Mouse (Mus musculus) kidney, adult 2 months (tissue): ENCODE measurements around the gene Arhgap17. TPM values are rescaled to one million over a fixed set of nuclear protein-coding genes. Genes with fewer than 3 reads are reported as not detected.

Source experiments
- DNase-seq: peaks from one replicate; pipeline ENCODE4 v3.0.0; 2021
- H3K27ac ChIP-seq: fragments of 200-500 bp; 2 replicates; pipeline ENCODE4 v1.5.1; 2012; ENCODE audit warnings: low read depth, low read length, control low read depth, inconsistent platforms; ENCODE audit not compliant: insufficient read depth
- H3K27me3 ChIP-seq: fragments of 200-500 bp; replicated peaks from 2 replicates; pipeline ENCODE4 v1.6.1; 2012; ENCODE audit warnings: mild to moderate bottlenecking, moderate library complexity, low read length, inconsistent platforms; ENCODE audit not compliant: control insufficient read depth, insufficient read depth
- H3K36me3 ChIP-seq: fragments of 200-500 bp; 2 replicates; pipeline ENCODE4 v1.6.1; 2012; ENCODE audit warnings: mild to moderate bottlenecking, moderate library complexity, low read length, inconsistent platforms; ENCODE audit not compliant: control insufficient read depth, insufficient read depth
- H3K4me1 ChIP-seq: fragments of 200-500 bp; 2 replicates; pipeline ENCODE4 v1.6.1; 2011; ENCODE audit warnings: low read length; ENCODE audit not compliant: control insufficient read depth, insufficient read depth
- H3K4me3 ChIP-seq: fragments of 200-500 bp; 2 replicates; pipeline ENCODE4 v1.5.1; 2011; ENCODE audit warnings: mild to moderate bottlenecking, low read depth, low read length, control low read depth; ENCODE audit not compliant: insufficient read depth
- CTCF ChIP-seq: fragments of 200-500 bp; conservative IDR thresholded peaks from 2 replicates; pipeline ENCODE4 v1.5.1; 2011; ENCODE audit warnings: low read depth, mild to moderate bottlenecking, control low read depth, low read length, moderate library complexity, mixed read lengths; ENCODE audit not compliant: insufficient read depth, insufficient read length
- POLR2A ChIP-seq: fragments of 200-500 bp; IDR thresholded peaks from one replicate; pipeline ENCODE4 v1.6.1; 2011; ENCODE audit warnings: low read depth, low read length, control low read depth
- WGBS: fragments of 180-500 bp; shearing (Covaris S2); methylation state at CpG from one replicate; pipeline ENCODE4 v1.1.7; 2018; 5-methylcytosine and 5-hydroxymethylcytosine counted together
- polyA plus RNA-seq: library from polyadenylated mRNA; depleted of rRNA; stranded (reverse); fragments of >200 nt; gene quantifications from 2 replicates; pipeline ENCODE4 v1.2.3, GENCODE M21; 2012

Gene Arhgap17
- polyA plus RNA-seq, 1 experiment: 21.0 TPM

DNA sequence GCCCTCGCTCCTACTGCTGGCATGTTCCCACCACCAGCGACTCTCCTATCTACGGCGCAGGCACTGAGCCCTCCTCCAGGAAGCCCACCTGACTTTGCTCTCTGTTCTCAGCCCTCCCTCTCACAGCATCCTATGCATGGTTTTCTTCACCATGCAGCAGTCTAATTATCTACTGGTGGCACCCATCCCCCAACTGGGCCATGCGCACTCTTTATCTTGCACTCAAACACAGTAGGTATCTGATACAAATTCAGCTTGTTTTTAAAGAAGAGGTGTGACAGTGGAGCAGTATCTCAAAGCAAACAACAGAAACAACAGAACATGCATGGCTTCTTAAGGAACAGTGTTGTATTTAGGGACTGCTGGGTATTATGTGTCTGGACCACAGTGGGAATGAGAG lies 43.7 kb downstream of the Arhgap17 start:
- WGBS: 98% methylated on average over 5 of the region's 5 CpGs
- TF ChIP-seq POLR2A (no peak), CTCF (no peak)
- Histone ChIP-seq H3K36me3 (no peaks in the 10 kb centered on the region; the same call in 1 of the 2 replicates), H3K4me3 (no peak overlapping the region), H3K4me1 (peaks cover 10% of the 10 kb centered on the region; the same call in 1 of the 2 replicates), H3K27me3 (no peaks in the 10 kb centered on the region), H3K27ac (no peak overlapping the region)
- DNase-seq: no peak

DNA sequence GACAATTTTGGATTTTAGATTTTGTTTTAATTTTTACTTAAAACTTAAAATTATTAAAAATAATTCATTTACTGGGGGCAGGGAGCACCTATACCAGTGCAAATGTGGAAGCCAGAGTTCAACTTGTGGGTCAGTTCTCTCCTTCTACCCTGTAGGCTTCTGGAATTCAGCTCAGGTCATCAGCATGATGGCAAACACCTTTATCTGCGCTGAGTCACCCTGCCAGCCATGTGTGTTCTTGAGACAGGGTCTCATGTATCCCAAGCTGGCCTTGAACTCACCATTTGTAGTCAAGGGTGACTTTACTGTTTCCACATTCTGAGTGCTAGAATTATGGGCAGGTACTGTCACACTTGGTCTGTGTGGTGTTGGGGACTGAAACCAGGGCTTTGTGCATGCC lies 45.6 kb downstream of the Arhgap17 start:
- Histone ChIP-seq H3K27ac (no peak overlapping the region), H3K4me3 (no peak overlapping the region), H3K36me3 (no peaks in the 10 kb centered on the region; the same call in 1 of the 2 replicates), H3K27me3 (no peaks in the 10 kb centered on the region), H3K4me1 (peaks cover 7% of the 10 kb centered on the region; the same call in 1 of the 2 replicates)
- TF ChIP-seq CTCF: no peak
- no peak for TF ChIP-seq POLR2A
- 86% methylated on average over 1 of the region's 1 CpGs for WGBS
- no peak for DNase-seq

DNA sequence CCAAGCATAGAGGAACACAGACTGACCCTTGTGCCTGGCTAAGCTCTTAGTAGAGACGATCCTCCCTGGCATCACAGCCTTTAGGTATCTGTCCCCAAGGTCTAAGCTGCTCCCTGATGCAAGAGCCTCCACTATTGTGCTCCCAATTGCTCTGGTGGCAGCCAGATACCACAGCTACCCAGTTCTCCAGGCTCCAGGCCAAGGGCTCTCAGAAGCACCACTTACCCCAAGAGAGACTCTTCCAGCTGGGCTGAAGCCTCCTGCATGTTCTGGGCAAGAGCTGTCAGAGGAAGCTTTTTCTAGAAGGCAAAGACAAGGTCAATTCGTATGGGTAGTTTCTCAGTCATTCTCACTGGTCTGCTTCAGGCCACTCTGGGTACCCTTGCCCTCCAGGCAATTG lies 46.3 kb downstream of the Arhgap17 start:
- TF ChIP-seq CTCF (no peak), POLR2A (no peak)
- no peaks in the 10 kb centered on the region for H3K27me3 ChIP-seq
- no peaks in the 10 kb centered on the region; the same call in 1 of the 2 replicates for H3K36me3 ChIP-seq
- peaks cover 4% of the 10 kb centered on the region; the same call in 1 of the 2 replicates for H3K4me1 ChIP-seq
- whole genome bisulfite sequencing: 60% methylated on average over 2 of the region's 2 CpGs
- no peak overlapping the region for H3K27ac ChIP-seq
- H3K4me3 ChIP-seq: no peak overlapping the region
- no peak for DNase-seq

DNA sequence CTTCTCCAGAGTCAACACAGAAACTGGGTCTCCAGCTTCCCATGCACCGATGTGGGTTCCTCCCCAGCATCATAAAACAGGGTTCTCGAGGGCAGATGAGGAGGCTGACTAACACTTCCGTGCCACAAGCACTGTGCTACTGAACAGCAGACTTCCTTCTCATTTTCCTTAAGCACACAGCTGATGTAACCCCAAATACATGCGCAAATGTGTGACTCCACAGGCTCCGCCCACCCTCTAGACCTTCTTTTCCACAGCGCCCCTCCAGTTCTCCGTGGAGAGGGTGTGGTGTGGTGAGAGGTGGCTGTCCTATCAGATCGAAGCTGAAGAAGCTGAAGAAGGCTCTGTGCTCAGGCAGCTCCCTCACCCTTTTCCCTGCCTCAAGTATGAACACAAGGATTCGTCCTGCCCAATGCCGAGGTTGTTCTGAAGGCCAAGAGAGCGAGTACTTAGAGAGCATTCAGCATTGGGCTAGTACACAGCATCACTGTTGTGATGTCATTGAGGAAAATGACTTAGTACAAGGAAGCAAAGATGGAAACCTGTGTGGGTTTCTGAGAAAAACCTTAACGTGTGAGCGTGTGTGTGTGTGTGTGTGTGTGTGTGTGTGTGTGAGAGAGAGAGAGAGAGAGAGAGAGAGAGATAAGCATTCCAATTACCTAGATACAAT lies 47.1 kb downstream of the Arhgap17 start:
- H3K27ac ChIP-seq: no peak overlapping the region
- no peaks in the 10 kb centered on the region for H3K27me3 ChIP-seq
- H3K4me1 ChIP-seq: no peaks in the 10 kb centered on the region
- H3K36me3 ChIP-seq: no peaks in the 10 kb centered on the region; the same call in 1 of the 2 replicates
- no peak for DNase-seq
- no peak for TF ChIP-seq POLR2A
- TF ChIP-seq CTCF: no peak
- H3K4me3 ChIP-seq: no peak overlapping the region
- 79% methylated on average over 13 of the region's 13 CpGs for WGBS

DNA sequence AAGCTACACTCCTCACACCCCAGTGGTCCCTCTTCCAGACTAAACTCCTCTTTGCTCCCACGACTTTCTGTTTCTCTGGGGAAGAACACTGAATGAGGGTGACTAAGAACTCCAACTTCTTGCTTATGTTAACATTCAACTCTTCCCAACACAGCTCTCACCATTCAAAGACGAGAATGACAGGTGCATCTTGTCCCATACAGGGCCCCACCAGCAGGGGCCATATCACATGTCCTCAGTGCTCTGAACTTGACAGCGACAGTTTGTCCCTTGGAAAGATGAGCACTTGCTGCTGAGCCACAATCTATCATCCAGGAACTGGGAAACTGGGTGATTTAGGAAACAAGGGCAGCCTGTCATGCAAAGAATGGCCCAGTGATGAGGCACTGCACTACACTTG lies 57.0 kb downstream of the Arhgap17 start:
- 60% methylated on average over 3 of the region's 3 CpGs for WGBS
- H3K4me3 ChIP-seq: no peak overlapping the region
- H3K36me3 ChIP-seq: peaks cover 2% of the 10 kb centered on the region
- no peak for DNase-seq
- H3K27ac ChIP-seq: no peak overlapping the region
- no peak for TF ChIP-seq CTCF
- no peak for TF ChIP-seq POLR2A
- H3K4me1 ChIP-seq: no peaks in the 10 kb centered on the region
- H3K27me3 ChIP-seq: no peaks in the 10 kb centered on the region

DNA sequence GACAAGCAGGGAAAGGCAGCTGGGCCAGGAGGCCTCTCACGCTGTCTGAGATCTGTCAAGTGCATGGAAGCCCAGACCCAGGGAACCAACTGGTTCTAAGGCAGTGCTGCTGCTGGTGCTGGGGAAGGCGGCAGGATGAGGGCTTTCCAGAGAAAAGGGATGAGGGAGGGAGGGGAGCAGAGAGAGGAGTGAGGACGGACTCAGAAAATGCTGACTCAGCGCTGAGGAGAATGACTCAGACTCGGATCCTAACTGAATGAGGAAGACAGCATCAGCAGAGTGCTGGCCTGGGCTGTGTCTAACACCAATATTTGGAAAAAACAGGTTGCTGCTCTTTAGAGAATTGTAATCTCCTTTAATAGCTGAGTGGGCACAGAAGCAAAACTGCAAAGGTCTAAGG lies 57.9 kb downstream of the Arhgap17 start:
- H3K36me3 ChIP-seq: peaks cover 2% of the 10 kb centered on the region
- no peak overlapping the region for H3K27ac ChIP-seq
- H3K4me1 ChIP-seq: no peaks in the 10 kb centered on the region
- 66% methylated on average over 5 of the region's 5 CpGs for WGBS
- no peak for TF ChIP-seq CTCF
- TF ChIP-seq POLR2A: no peak
- no peaks in the 10 kb centered on the region for H3K27me3 ChIP-seq
- H3K4me3 ChIP-seq: no peak overlapping the region
- no peak for DNase-seq

DNA sequence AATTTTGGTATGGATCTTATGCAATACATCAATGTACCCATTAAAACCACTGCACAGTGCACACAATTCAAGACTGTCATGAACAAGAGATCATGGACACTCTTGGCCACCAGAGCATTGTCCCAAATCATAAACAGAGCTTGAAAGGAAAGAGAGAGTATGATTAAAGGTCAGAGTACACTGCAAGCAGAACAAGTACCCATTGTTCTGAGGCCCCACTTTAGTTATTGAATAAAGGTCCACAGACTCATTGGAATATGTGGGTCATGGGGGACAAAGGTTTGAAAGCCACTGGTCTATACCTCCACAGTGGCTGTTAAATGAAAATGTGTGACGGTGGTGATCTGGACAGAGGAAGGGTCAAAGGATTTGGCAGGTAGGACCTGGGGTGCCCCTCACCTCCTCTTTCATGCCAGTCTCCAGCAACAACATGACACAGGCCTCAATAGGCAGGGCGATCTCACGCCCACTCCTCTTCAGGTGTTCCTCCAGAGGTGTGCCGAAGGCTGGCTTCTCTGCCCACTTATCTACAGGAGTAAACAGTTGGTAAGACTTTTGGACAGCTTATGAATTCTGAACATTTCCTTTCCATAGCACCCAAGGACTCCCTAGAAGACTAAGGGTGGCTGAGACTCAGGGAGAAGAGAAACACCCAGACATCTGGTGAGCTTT lies 61.7 kb downstream of the Arhgap17 start:
- WGBS: 88% methylated on average over 4 of the region's 4 CpGs
- TF ChIP-seq CTCF: no peak
- no peak for TF ChIP-seq POLR2A
- Histone ChIP-seq H3K27ac (no peak overlapping the region), H3K36me3 (peaks cover 2% of the 10 kb centered on the region), H3K4me1 (no peaks in the 10 kb centered on the region), H3K4me3 (no peak overlapping the region), H3K27me3 (no peaks in the 10 kb centered on the region)
- DNase-seq: no peak

DNA sequence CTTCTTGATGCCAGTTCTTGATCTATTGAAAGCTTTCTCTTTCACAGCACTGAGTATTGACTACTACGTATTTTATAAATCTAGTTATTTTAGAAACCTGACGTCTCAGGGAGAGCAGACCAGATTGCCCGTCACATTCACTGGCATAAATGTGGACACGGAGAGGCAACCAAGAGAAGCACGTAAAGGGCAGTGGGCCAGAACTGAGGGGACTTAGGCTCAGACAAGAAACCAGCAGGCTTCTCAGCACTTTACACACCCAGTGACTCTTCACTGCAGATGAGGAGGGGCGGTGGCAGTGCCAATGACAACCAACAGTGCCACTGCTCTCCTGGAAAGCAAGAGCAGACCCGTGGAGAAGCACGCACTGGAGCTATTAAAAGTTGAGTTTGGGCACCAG lies 62.5 kb downstream of the Arhgap17 start:
- DNase-seq: no peak
- Histone ChIP-seq H3K36me3 (peaks cover 2% of the 10 kb centered on the region), H3K4me3 (no peak overlapping the region), H3K27me3 (no peaks in the 10 kb centered on the region), H3K27ac (no peak overlapping the region), H3K4me1 (no peaks in the 10 kb centered on the region)
- TF ChIP-seq POLR2A: no peak
- no peak for TF ChIP-seq CTCF
- 66% methylated on average over 8 of the region's 8 CpGs for WGBS
